Mouse (Mus musculus): ENCODE results near the gene Cox17. TPM values are rescaled to one million over a fixed set of nuclear protein-coding genes. Genes with fewer than 3 reads are reported as not detected.
"Not testable (repeated sequence)": the region's sequence is repeated elsewhere in the genome, so short reads cannot be mapped to it uniquely, and the experiment has no call there.

The Cox17 gene
- 100 to 1,000 TPM; 117 to 135 TPM for total RNA-seq (2021)

DNA sequence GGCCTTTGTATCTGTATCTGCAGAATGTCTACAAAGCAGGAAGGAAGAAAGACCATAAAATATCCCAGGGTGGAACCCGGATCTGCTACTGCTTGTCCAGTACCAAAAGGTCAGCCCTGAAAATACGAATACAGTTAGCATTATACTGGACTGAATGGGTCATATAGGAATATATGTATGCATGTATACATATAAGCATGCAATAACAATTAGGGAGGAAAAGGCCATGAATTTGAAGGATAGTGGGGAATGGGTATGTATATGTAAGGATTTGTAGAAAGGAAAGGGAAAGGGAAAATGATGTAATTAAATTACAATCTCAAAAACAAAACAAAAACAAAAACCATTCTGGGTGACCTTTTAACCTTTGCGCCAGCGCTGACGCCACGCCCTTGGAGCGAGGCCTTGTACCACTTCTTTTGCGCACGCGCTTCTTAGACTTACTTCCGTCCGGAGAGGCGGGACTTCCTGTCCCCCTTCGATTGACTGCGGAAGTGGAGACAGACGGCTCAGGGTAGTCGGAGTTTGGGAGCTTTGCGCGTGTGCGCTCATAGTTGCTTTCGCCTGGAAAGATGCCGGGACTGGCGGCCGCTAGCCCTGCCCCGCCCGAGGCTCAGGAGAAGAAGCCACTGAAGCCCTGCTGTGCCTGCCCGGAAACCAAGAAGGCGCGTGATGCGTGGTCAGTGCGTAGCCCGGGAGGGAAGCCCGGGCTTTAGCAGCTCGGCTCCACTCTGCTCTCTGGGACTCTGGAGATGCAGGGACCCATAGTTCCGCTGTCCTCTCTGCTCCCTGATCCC, at the start of gene Cox17, which contains the start of gene Gm21987:
TSS of gene Cox17 (plus strand) at position 463 of the 797 bp plus-strand sequence.
TSS of gene Gm21987 (plus strand) at position 512 of the 797 bp plus-strand sequence.
- peak; percentile 77 to 84 for DNase-seq (ENCODE audit: extremely low spot score in 1 of 2, low spot score in 1 of 2)

DNA sequence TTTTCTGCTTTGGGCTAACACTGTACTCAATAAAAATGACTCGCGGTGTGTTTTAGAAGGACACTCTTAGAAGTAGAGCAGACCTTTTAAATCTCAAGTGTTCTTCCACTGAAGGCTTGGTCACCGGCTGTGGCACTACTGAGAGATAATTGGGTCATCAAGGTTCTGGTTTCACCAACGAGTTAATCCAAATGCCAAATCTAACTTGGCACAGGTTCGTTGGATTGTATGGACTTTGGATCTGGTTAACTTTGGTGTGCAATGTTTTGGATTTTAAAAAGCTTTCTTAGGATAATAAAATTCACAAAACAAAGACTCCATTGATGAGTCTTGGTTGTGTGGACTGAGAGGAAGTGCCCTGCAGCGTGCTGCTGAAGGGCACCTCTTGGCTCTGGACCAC, 48.4 kb upstream of the Cox17 start:
- DNase-seq (ENCODE audit: extremely low spot score in 1 of 2, low spot score in 1 of 2), result no peak

DNA sequence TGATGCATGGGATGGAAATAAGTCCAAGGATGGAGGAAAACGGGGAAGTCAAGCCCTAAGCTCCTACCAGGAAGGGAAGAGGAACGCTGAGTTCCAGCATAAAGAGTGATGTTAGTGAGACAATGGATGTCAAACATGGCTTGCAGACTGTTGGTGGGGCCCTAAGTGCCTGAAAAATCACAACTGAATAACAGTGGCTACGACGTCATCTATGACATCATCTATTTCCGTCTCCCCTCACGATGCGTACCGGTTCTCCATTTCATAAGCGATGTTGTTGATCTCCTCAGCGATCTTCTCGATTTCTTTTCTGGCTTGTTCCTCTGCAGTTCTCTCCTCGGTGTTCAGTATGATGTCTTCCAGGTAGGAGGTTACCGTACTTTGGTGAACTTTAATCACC, 44.4 kb upstream of the Cox17 start:
- no peak for DNase-seq (ENCODE audit: extremely low spot score in 1 of 2, low spot score in 1 of 2)

DNA sequence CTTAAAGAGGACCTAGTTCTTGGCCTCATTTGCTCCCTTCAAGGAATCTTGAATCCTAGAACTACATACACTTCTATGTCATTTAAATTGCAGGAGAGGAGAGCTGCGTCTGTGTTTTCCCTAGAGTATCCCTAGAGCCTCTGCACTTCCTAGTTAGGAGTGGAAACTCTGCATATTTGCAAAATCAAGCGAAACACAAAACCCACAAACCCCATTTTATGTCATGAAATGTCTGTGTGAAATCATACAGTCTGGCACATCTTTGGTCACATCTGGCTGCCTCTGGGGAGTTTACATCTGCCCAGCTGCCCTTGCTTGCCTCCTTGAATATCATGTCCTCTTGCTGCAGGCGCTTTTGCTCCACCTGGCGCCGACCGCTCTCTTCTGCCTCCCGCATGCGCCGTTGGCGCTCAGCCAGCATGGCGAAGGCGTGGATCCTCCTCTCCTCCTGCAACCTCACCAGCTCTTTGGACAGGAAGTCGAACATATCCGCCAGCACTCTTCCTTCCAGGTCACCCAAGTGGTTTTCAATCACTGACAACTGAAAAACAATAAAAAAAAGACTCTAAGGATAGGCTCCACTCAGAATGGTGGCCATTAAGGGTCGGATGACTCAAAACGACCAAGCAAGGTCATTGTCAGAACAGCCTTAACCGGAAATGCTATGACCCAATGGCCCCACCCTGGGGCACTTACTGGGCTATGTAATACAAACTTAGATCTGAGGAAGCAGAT, 42.2 kb upstream of the Cox17 start:
- no peak for DNase-seq (ENCODE audit: extremely low spot score in 1 of 2, low spot score in 1 of 2)

DNA sequence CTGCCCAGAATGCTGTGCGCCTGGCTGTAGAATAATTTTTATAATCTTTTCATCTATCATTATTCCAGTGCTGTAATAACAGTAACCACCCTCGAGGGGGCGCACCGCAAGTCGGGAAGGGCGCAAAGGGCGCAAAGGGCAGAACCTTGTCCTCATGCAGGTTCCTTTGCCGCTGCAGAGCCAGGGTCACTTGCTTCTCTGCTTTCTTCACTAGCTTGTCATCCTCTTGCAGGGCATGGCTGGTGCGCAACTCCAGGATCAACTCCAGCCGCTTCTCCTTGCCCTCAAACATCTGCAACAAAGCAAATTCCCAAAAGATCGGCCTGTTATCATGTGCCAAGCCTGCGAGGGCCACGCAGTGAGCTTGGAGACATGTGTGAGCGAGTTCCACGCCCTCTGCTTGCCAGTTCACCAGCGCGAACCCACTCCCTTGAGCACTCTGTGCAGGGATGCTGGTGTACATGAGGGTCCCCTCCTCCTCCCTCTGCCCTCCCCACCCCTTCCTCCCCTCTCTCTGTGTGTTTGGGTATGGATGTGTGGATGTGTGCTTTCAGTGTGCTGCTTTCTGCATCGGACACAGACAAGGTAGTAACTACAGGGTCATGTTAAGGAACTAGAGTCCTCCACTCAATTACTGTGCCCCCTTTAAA, 40.1 kb upstream of the Cox17 start:
- DNase-seq (ENCODE audit: extremely low spot score in 1 of 2, low spot score in 1 of 2), result no peak

DNA sequence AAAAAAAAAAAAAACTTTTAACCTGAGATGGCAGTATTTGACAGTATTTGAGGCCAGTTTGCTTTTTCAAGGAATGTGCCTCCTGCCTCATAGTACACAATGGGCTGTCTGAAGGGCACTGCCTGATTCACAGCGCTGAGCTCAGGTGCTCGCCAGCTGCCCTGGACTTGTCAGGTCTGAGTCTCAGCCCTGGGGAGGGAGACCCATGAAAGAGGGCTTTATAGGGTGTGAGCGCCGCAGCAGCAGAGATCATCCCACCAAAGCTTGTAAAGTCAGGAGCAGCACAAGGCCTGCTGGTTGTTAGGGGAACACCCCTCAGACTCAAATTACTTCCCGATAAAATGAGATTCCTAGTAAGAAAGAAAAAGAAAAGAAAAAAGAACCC, 39.6 kb upstream of the Cox17 start:
- DNase-seq (ENCODE audit: extremely low spot score in 1 of 2, low spot score in 1 of 2), result no peak

DNA sequence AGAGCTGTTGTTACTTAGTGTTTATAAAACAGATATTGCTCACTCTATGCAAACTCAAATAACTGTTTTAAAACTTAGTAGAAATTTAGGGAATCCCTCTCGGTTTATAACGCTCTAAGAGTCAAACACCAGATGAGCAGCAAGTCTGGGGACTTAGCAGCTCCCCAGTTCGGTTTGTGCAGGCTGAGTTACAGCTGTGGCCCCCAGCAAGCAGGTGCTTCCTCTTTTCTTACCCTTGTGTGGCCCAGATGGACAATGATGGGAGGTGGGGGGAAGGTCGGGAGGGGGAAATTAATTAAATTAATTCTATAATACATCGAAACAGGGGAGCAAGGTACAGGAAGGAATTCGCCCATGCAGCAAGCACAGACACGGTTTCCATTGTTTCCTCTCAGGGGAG, 39.1 kb upstream of the Cox17 start:
- no peak for DNase-seq (ENCODE audit: extremely low spot score in 1 of 2, low spot score in 1 of 2)

DNA sequence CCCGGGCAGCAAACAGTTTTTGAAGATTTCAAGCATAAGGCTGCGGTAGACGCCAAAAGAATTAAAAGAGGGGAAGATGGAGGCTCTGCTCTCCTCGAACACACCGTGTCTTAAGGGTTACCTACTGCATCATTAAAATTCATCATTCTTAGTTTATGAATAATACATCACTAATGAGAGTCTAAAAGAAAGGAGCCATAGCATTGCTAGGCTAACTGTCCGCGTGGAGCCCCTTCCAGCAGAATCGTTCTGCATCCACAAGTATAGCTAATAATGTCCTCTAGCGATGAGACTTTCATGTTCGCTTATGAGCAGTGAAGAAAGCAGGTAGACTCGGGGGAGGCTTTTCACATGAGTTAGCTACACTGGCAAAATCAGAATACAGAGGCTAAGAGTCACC, 38.6 kb upstream of the Cox17 start:
- DNase-seq (ENCODE audit: extremely low spot score in 1 of 2, low spot score in 1 of 2), result no peak

DNA sequence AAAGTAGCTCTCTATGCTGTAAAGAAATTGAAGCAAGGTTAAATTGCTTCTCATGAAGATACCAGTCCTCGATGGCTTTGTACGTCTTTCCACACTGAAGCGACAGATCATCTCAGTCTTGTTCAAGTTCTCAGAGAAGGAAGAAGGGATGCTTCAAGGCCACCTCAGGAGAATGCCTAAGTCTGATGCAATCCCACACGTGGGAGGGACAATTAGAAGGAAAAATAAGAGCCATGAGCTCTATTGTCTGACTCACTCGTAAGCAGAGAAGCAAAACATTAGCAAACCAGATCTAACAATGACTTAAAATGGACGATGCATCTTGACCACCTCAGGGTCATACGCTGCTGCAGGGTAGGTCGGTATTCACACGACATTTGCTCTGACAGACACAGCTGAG, 28.3 kb upstream of the Cox17 start:
- no peak for DNase-seq (ENCODE audit: extremely low spot score in 1 of 2, low spot score in 1 of 2)

DNA sequence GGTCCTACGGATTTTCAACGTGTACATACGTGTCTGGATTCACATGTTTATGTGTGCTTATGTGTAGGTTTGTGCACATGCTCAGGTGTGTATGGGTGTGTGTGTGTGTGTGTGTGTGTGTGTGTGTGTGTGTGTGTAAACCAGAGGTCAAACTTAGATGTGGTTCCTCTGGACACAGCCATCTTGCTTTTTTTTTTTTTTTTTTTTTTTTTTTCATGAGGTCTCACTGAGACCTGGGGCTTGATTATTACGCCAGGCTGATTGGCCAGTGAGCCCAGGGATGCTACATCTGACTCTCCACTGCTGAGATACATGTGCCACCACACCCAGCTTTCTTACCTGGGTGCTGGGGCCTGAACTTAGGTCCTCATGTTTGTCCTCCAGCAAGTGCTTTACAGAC, 27.7 kb upstream of the Cox17 start:
- DNase-seq (ENCODE audit: extremely low spot score in 1 of 2, low spot score in 1 of 2), result no peak

DNA sequence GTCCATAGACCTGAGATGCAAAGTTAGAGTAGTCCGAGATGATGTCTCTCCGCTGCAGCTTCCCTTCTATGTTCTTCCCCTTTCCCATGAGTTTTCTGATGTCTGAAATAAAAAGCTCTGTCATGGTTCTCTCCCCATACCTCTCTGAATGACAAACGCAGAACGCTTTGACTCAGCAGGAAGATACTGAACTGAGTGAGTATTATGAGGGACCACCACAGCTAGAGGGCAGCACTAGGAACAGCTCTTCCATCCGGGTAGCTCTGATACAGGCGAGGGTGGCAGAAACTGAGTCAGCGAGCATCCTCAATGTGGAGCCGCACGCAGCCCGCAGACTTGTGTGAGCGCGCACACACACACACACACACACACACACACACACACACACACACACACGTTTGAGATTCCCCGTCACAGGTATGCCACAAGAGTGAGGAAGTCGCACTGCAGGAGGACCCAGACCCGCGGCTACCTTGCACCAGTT, 25.3 kb upstream of the Cox17 start:
- DNase-seq (ENCODE audit: extremely low spot score in 1 of 2, low spot score in 1 of 2), result peak; percentile 30 to 67

DNA sequence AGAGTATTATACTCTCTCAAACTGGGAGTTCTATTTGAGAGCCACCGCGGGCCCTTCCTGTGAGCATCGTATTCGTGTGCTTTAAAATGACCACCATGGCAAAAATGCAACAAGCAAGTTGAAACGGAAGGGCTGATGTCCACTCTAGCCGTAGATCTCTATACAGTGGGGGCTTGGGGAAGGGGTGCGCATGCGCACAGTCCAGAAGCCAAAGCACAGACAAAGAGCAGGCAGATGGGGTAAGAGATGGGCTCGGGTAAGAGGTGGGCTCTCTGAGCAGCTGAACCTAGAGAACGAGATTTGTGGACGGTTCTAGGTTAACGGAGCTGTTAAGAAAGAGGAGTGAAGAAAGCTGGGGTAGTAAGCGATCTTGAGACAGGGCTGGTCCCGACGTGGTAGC, 22.5 kb upstream of the Cox17 start:
- DNase-seq (ENCODE audit: extremely low spot score in 1 of 2, low spot score in 1 of 2), result no peak

DNA sequence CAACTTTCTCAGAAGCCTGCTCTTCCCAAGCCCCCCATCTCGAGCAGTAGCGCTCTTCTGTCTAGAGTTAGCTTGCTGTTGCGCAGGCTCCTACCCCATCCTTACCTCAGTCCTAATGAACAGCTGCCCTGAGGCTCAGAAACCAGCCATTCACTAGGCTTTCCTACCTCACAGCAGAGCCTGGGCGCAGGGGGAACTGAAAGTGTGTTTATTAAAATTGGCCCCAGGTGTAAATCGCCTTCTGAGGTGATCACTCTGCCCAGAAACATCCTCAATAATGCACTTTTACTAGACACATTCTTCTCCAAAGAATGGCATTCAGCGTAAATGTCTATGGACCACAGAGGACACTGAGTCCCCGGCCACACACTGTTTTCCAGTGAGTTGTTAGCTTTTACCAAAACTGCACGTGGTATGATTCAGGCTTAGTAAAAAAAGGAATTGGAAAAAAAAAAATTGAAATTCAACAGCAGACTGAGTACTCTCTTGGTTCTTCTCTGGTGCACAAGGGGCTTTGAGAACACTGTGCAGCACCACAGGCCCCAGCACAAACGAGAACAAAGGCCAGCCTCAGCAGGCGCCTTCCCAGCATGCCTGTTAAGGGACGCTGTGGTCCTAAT, 19.9 kb upstream of the Cox17 start:
- no peak for DNase-seq (ENCODE audit: extremely low spot score in 1 of 2, low spot score in 1 of 2)

DNA sequence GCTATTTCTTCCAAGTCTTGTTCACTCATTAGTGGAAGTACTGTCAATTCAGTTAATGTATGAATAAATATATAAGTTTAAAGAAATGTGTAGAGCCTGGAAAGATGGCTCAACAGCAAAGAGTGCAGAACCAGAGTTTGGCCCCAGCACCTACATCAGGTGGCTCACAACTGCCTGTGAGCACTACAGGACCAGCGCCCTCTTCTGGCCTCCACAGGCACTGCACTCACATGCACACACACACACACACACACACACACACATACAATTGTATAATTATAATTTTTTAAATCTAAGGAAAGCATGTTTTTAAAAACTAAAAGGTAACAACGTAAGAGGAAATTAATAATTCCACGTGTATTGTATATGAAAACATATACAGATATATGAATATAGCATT, 17.5 kb upstream of the Cox17 start:
- no peak for DNase-seq (ENCODE audit: extremely low spot score in 1 of 2, low spot score in 1 of 2)

DNA sequence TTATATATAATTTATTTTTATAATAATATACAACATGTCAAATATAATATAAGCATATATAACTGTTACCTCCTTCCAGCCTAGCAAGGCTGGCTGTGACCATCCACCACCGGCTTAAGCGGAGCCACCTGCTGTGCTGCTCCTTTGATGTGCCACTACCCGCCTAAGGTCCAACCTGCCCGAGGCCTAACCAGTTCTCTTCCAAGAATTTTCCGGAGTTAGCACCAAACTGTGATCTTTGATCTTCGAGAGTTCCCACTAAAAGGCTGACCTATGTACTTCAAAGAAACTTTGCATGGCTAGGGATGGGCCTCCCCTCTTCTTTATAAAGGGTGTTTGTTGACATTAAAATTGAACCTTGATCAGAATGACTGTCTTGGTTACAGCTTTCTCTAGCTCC, 12.4 kb upstream of the Cox17 start:
- no peak for DNase-seq (ENCODE audit: extremely low spot score in 1 of 2, low spot score in 1 of 2)

DNA sequence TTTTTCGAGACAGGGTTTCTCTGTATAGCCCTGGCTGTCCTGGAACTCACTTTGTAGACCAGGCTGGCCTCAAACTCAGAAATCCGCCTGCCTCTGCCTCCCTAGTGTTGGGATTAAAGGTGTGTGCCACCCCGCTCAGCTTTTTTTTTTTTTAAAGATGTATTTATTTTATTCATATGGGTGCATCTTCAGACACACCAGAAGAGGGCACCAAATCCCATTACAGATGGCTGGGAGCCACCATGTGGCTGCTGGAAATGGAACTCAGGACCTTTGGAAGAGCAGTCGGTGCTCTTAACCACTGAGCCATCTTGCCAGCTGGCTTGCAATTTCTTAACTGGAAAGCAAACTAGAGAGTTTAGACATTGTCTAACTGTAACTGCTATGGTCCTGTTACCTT, 8.7 kb upstream of the Cox17 start:
- DNase-seq (ENCODE audit: extremely low spot score in 1 of 2, low spot score in 1 of 2), result not testable (repeated sequence)

DNA sequence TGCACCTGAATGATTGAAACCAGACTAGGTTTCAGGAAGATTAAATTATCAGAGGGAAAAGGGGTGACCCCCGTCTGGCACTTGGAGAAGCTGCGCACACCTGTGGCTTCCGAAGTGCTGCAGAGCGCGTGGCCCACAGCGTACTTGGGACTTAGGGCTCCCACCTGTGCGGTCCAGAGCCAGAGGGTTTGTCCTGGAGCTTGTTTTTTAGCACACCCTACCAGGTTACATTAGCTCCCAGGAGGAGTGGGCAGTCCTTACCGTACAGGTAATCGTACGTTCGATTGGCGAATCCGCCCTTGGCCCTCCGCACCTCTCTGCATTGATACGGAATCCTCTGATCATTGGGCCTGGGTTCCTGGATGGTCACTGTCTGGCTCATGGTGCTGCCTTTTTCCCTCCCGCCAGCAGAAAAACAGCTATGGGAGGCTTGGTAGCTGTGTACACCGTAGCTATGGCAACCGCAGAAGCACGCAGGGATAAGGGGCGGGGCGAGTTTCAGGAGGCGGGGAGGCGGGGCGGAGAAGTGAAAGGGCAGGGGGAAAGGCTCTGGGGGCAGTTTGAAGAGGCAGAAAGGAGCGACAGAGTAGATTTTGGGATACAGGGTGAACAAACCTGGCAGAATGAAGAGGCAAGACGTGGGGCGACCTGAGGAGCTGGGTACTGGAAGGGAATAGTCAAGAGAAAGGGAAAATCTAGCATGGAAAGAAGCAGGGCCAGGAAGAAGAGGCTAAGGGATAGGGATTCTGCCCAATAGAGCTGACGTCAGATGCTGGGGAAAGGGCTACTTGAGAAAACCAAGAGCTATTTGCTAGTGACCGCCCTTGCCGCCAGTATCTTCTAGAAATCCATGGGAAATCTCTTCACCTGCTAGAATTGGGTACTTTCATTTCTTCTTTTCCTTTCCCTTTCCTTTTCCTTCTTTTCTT, 5.1 kb upstream of the Cox17 start, which contains the start of gene Maats1:
TSS of gene Maats1 (minus strand) at position 748 of the 929 bp plus-strand sequence.
- peak; percentile 54 to 63 for DNase-seq (ENCODE audit: extremely low spot score in 1 of 2, low spot score in 1 of 2)

DNA sequence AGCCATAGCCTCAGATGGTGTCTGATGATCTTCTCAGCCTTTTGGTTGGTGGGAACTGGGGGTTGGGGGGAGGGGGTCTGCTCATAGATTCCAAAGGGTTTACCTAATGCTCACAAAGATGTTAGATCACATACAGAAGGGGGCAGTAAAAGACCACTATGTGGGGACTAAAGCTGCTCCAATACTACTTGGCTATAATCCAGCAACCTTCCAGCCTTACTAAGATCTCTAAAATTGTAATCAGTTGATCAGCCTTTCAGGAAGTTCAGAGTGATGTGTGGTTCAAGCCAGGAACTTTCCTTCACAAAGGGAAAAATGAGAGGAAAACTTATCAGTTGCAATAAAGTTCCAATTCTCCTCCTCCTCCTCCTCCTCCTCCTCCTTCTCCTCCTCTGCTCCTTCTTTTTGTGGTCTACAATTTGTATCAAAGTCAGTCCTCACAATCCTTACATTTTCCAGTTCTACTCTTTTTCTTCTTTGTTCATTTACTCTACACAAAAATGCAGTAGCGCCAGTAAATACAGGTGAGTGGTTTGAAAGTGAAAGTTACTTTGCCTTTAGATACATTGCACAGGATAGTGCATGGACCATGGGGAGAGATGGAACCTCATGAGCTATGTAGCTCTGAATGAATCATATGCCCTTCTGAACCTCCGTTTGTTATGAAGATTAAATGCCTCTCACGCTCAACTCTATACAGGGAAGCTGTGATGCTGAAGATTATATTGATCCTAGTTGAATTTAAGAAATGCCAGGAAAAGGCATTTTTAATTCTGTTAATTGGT, 1.7 kb upstream of the Cox17 start:
- DNase-seq (ENCODE audit: extremely low spot score in 1 of 2, low spot score in 1 of 2), result no peak

DNA sequence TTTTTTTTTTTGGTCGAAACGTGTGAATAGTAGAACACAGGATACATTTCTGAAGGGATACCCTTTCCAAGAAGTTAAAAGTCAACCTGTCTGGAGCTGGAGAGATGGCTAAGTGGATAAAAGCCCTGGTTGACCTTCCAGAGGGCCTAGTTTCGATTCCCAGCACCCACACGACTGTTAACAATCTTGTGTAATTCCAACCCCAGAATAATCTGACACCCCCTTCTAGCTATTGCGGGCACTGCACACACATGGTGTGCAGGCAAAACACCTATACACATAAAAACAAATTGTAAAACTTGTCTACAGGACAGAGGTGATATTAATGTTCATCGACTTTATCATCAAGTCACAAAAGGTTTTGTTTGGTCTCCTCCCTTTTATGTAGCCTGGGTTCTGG, 797 bp downstream of the Cox17 start:
- DNase-seq (ENCODE audit: extremely low spot score in 1 of 2, low spot score in 1 of 2), result no peak

Data from layer of hippocampus, postnatal 25 days (tissue).